Mouse (Mus musculus) liver, adult 2 months (tissue): Measurements from ENCODE around the gene Rundc3a.

Experiments used
- CTCF ChIP-seq: fragments of 200-500 bp; IDR thresholded peaks from 2 replicates; pipeline ENCODE4 v1.5.1; 2011; ENCODE audit warnings: low read depth, low read length, control low read depth
- POLR2A ChIP-seq: fragments of 200-500 bp; IDR thresholded peaks from 2 replicates; pipeline ENCODE4 v1.6.1; 2011; ENCODE audit warnings: low read length, control low read depth; ENCODE audit not compliant: insufficient read depth; ENCODE audit errors: extremely low read depth

DNA sequence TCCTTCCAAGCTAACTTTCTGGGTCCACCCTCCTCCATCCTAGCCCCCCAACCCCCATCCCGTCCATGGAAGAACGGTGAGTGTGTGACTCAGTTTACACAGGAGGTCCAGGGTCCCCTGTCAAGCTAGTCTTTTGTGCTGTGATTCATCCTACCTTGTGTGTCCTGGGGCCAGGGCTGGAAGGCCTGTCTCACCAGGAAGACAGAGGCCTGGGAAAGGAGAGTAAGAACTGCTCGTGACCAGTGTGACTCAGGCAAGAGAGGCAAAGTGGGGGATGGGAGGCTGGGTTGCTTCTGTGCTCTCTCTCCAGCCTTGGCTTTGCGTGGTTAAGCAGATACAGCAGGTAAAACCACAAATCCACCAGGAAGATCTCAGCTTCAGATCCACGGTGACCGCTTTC is 31.5 kb downstream of the Rundc3a start:
- TF ChIP-seq CTCF (no peak), POLR2A (no peak)
